Mouse (Mus musculus) myocyte (in vitro differentiated cells): ENCODE results near the gene Crp.

Experiments used
- CEBPB ChIP-seq: IDR thresholded peaks from 2 replicates; pipeline ENCODE4 v1.6.1; 2011; ENCODE audit warnings: mild to moderate bottlenecking, moderate library complexity; ENCODE audit not compliant: poor library complexity, insufficient read depth, severe bottlenecking
- E2F4 ChIP-seq: IDR thresholded peaks from one replicate; pipeline ENCODE4 v1.6.1; 2011; ENCODE audit warnings: mild to moderate bottlenecking, control low read depth, moderate library complexity; ENCODE audit not compliant: insufficient read depth
- MAX ChIP-seq: IDR thresholded peaks from one replicate; pipeline ENCODE4 v1.6.1; 2011; ENCODE audit warnings: low read depth, mild to moderate bottlenecking, control low read depth
- MYOD1 ChIP-seq, 3 experiments: IDR thresholded peaks; one replicate each; pipeline ENCODE4 v1.6.1; 2011; ENCODE audit warnings: control low read depth in 2 of 3, low read depth in 2 of 3, mild to moderate bottlenecking in 2 of 3, moderate library complexity in 1 of 3; ENCODE audit not compliant: insufficient read length in 2 of 3, control insufficient read depth in 1 of 3
- POLR2A ChIP-seq: IDR thresholded peaks from one replicate; pipeline ENCODE4 v1.6.1; 2011; ENCODE audit warnings: low read depth, mild to moderate bottlenecking, control low read depth, moderate library complexity; ENCODE audit not compliant: insufficient read length
- POLR2AphosphoS2 ChIP-seq: IDR thresholded peaks from one replicate; pipeline ENCODE4 v1.6.1; 2011; ENCODE audit warnings: low read depth, control low read depth; ENCODE audit not compliant: insufficient read length
- REST ChIP-seq: IDR thresholded peaks from one replicate; pipeline ENCODE4 v1.6.1; 2011; ENCODE audit warnings: mild to moderate bottlenecking, control low read depth, moderate library complexity; ENCODE audit not compliant: insufficient read depth, insufficient read length
- TCF12 ChIP-seq: IDR thresholded peaks from one replicate; pipeline ENCODE4 v1.6.1; 2011; ENCODE audit warnings: mild to moderate bottlenecking, control low read depth; ENCODE audit not compliant: poor library complexity, insufficient read depth, severe bottlenecking
- USF1 ChIP-seq: IDR thresholded peaks from one replicate; pipeline ENCODE4 v1.6.1; 2011; ENCODE audit warnings: low read depth, mild to moderate bottlenecking, control low read depth, moderate library complexity

GRCm38 (mm10) chr1:172701901-172702300, 4.0 kb downstream of the Crp start:
- TF ChIP-seq CEBPB, result no peak
- TF ChIP-seq TCF12, result no peak
- no peak for TF ChIP-seq POLR2A
- TF ChIP-seq MYOD1 (IDR thresholded peaks at IDR 0.05; ENCODE audit: control insufficient read depth in 1 of 3, insufficient read length in 2 of 3, low read depth in 2 of 3), result no peak
- no peak for TF ChIP-seq REST
- no peak for TF ChIP-seq USF1
- no peak for TF ChIP-seq E2F4
- TF ChIP-seq MAX, result no peak
- TF ChIP-seq POLR2AphosphoS2, result no peak
